Mouse (Mus musculus): Measurements from ENCODE around the gene Galnt16. TPM values are rescaled to one million over a fixed set of nuclear protein-coding genes. Genes with fewer than 3 reads are reported as not detected.

Gene Galnt16
- polyA plus RNA-seq (2014; fragmentation: Illumina TruSeq; extraction: RNeasy Lipid Tissue Mini Kit (QIAGEN cat#74804); ENCODE audit: low read depth, low replicate concordance), result not detected

GRCm38 (mm10) chr12:80517977-80518376 lies at the start of gene Galnt16:
Gene Galnt16 (plus strand): TSS chr12:80518277.

GRCm38 (mm10) chr12:80643693-80644505 lies 125.8 kb downstream of the Galnt16 start, which contains the start of the genes Slc39a9 and Erh:
Gene Slc39a9 (plus strand): TSS chr12:80643883.
Gene Erh (minus strand): TSS chr12:80644341.

Other genes starting within 250 kb of the Galnt16 start
- 16.9 TPM for gene Dcaf5, start 81.7 kb upstream of the Galnt16 start, polyA plus RNA-seq (2014; fragmentation: Illumina TruSeq; extraction: RNeasy Lipid Tissue Mini Kit (QIAGEN cat#74804); ENCODE audit: low read depth, low replicate concordance)
- 21.3 TPM for gene Exd2, start 55.2 kb upstream of the Galnt16 start, polyA plus RNA-seq (2014; fragmentation: Illumina TruSeq; extraction: RNeasy Lipid Tissue Mini Kit (QIAGEN cat#74804); ENCODE audit: low read depth, low replicate concordance)
- 46.5 TPM for gene Slc39a9, start 125.6 kb downstream of the Galnt16 start, polyA plus RNA-seq (2014; fragmentation: Illumina TruSeq; extraction: RNeasy Lipid Tissue Mini Kit (QIAGEN cat#74804); ENCODE audit: low read depth, low replicate concordance)
- 24.7 TPM for gene Erh, start 126.1 kb downstream of the Galnt16 start, polyA plus RNA-seq (2014; fragmentation: Illumina TruSeq; extraction: RNeasy Lipid Tissue Mini Kit (QIAGEN cat#74804); ENCODE audit: low read depth, low replicate concordance)
- gene Plekhd1, start 174.3 kb downstream of the Galnt16 start, polyA plus RNA-seq (2014; fragmentation: Illumina TruSeq; extraction: RNeasy Lipid Tissue Mini Kit (QIAGEN cat#74804); ENCODE audit: low read depth, low replicate concordance), result 1.7 TPM
- not detected for gene Ccdc177, start 242.4 kb downstream of the Galnt16 start, polyA plus RNA-seq (2014; fragmentation: Illumina TruSeq; extraction: RNeasy Lipid Tissue Mini Kit (QIAGEN cat#74804); ENCODE audit: low read depth, low replicate concordance)

Measured in kidney, adult 10 weeks (tissue).